Mouse (Mus musculus) CH12.LX (cell line): ENCODE measurements around the gene Slc1a7. TPM values are rescaled to one million over a fixed set of nuclear protein-coding genes. Genes with fewer than 3 reads are reported as not detected.

Experiments
- DNase-seq: peaks from one replicate; pipeline ENCODE4 v3.0.0-alpha.2; 2013; ENCODE audit errors: extremely low read depth
- H3K27ac ChIP-seq: 2 replicates; pipeline ENCODE4 v1.5.1; 2012; ENCODE audit warnings: low read depth, mild to moderate bottlenecking, control low read depth, moderate library complexity; ENCODE audit not compliant: insufficient read depth
- H3K27me3 ChIP-seq: replicated peaks from 2 replicates; pipeline ENCODE3; 2012; ENCODE audit warnings: inconsistent platforms
- H3K36me3 ChIP-seq, 2 experiments: replicated peaks in 1 of 2; 2 replicates each; pipeline versions ENCODE3 to v1.6.1; 2012; ENCODE audit warnings: inconsistent platforms in 1 of 2, low read length in 1 of 2, mild to moderate bottlenecking in 1 of 2, mixed read lengths in 1 of 2, moderate library complexity in 1 of 2; ENCODE audit not compliant: control insufficient read depth in 1 of 2, insufficient read depth in 1 of 2
- H3K4me1 ChIP-seq, 2 experiments: 2 replicates each; pipeline ENCODE4 v1.6.1; 2012; ENCODE audit warnings: inconsistent platforms in 1 of 2, moderate library complexity in 1 of 2; ENCODE audit not compliant: insufficient read depth in 2 of 2, control insufficient read depth in 1 of 2
- H3K4me2 ChIP-seq: 2 replicates; pipeline ENCODE4 v1.6.1; 2012; ENCODE audit warnings: low read depth, mild to moderate bottlenecking, control low read depth; ENCODE audit not compliant: poor library complexity, insufficient read depth, severe bottlenecking
- H3K4me3 ChIP-seq, 3 experiments: fragments of 150-350 bp in 1 of 3; sonication (generic) in 1 of 3; replicated peaks in 1 of 3; 2 replicates each; pipeline versions ENCODE3 to v1.5.1; 2011 to 2012; ENCODE audit warnings: low read depth in 2 of 3, low read length in 2 of 3, mild to moderate bottlenecking in 2 of 3, moderate library complexity in 2 of 3, control low read depth in 1 of 3, improper control_type of control experiment in 1 of 3, inconsistent platforms in 1 of 3, mixed read lengths in 1 of 3; ENCODE audit not compliant: poor library complexity in 1 of 3
- H3K79me2 ChIP-seq: replicated peaks from 2 replicates; pipeline ENCODE4 v1.6.1; 2012; ENCODE audit warnings: mild to moderate bottlenecking, moderate library complexity; ENCODE audit not compliant: control insufficient read depth, poor library complexity, insufficient read depth, severe bottlenecking; ENCODE audit errors: extremely low read depth
- H3K9ac ChIP-seq: 2 replicates; pipeline ENCODE4 v1.6.1; 2012; ENCODE audit warnings: low read depth, mild to moderate bottlenecking, control low read depth, moderate library complexity; ENCODE audit not compliant: insufficient read depth
- H3K9me3 ChIP-seq: replicated peaks from 2 replicates; pipeline ENCODE3; 2012; ENCODE audit warnings: low read length, inconsistent platforms, mixed read lengths
- BHLHE40 ChIP-seq: IDR thresholded peaks from 2 replicates; pipeline ENCODE4 v1.6.1; 2011; ENCODE audit warnings: mild to moderate bottlenecking, low read depth, low read length, improper control_type of control experiment
- E2F4 ChIP-seq: IDR thresholded peaks from 2 replicates; pipeline ENCODE4 v1.6.1; 2011; ENCODE audit warnings: low read depth, low read length, improper control_type of control experiment; ENCODE audit not compliant: insufficient replicate concordance
- EP300 ChIP-seq: IDR thresholded peaks from 2 replicates; pipeline ENCODE4 v1.6.1; 2011; ENCODE audit warnings: low read length, improper control_type of control experiment
- ETS1 ChIP-seq: conservative IDR thresholded peaks from 2 replicates; pipeline ENCODE4 v1.6.1; 2012; ENCODE audit warnings: low read depth, mild to moderate bottlenecking, inconsistent platforms, low read length, improper control_type of control experiment, moderate library complexity
- IRF4 ChIP-seq: IDR thresholded peaks from 2 replicates; pipeline ENCODE4 v1.6.1; 2014; ENCODE audit warnings: low read depth, mild to moderate bottlenecking, inconsistent platforms, low read length, improper control_type of control experiment
- JUN ChIP-seq: IDR thresholded peaks from 2 replicates; pipeline ENCODE4 v1.6.1; 2011; ENCODE audit warnings: low read depth, mild to moderate bottlenecking, low read length, improper control_type of control experiment, moderate library complexity; ENCODE audit not compliant: insufficient read depth
- JUND ChIP-seq: conservative IDR thresholded peaks from 2 replicates; pipeline ENCODE4 v1.6.1; 2011; ENCODE audit warnings: low read depth, low read length, improper control_type of control experiment
- MAFK ChIP-seq: IDR thresholded peaks from 2 replicates; pipeline ENCODE4 v1.6.1; 2011; ENCODE audit warnings: low read length, improper control_type of control experiment; ENCODE audit not compliant: insufficient replicate concordance
- MAZ ChIP-seq: IDR thresholded peaks from 2 replicates; pipeline ENCODE4 v1.6.1; 2012; ENCODE audit warnings: low read depth, mild to moderate bottlenecking, inconsistent platforms, low read length, improper control_type of control experiment, moderate library complexity
- MXI1 ChIP-seq: IDR thresholded peaks from 2 replicates; pipeline ENCODE4 v1.6.1; 2011; ENCODE audit warnings: mild to moderate bottlenecking, low read depth, low read length, improper control_type of control experiment
- MYC ChIP-seq: IDR thresholded peaks from 2 replicates; pipeline ENCODE4 v1.6.1; 2011; ENCODE audit warnings: low read depth, mild to moderate bottlenecking, improper control_type of control experiment, low read length
- NRF1 ChIP-seq: IDR thresholded peaks from 2 replicates; pipeline ENCODE4 v1.6.1; 2014; ENCODE audit warnings: low read depth, mild to moderate bottlenecking, inconsistent platforms, low read length, improper control_type of control experiment, moderate library complexity
- POLR2A ChIP-seq: IDR thresholded peaks from 2 replicates; pipeline ENCODE4 v1.6.1; 2011; ENCODE audit warnings: low read depth, mild to moderate bottlenecking, improper control_type of control experiment, low read length
- POLR2AphosphoS2 ChIP-seq: IDR thresholded peaks from 2 replicates; pipeline ENCODE4 v1.6.1; 2011; ENCODE audit warnings: low read depth, low read length, improper control_type of control experiment
- RAD21 ChIP-seq: IDR thresholded peaks from 2 replicates; pipeline ENCODE4 v1.6.1; 2011; ENCODE audit warnings: low read depth, mild to moderate bottlenecking, low read length, improper control_type of control experiment, moderate library complexity
- SMC3 ChIP-seq: IDR thresholded peaks from 2 replicates; pipeline ENCODE4 v1.6.1; 2011; ENCODE audit warnings: low read depth, low read length, improper control_type of control experiment
- TCF12 ChIP-seq: IDR thresholded peaks from 2 replicates; pipeline ENCODE4 v1.6.1; 2014; ENCODE audit warnings: low read depth, mild to moderate bottlenecking, inconsistent platforms, low read length, improper control_type of control experiment
- ZC3H11A ChIP-seq: IDR thresholded peaks from 2 replicates; pipeline ENCODE4 v1.6.1; 2012; ENCODE audit warnings: low read depth, mild to moderate bottlenecking, inconsistent platforms, low read length, improper control_type of control experiment
- ZMIZ1 ChIP-seq: IDR thresholded peaks from 2 replicates; pipeline ENCODE4 v1.6.1; 2012; ENCODE audit warnings: low read depth, mild to moderate bottlenecking, inconsistent platforms, low read length, improper control_type of control experiment
- ZNF384 ChIP-seq: IDR thresholded peaks from 2 replicates; pipeline ENCODE4 v1.6.1; 2012; ENCODE audit warnings: low read depth, low read length, improper control_type of control experiment, inconsistent platforms
- dilution Hi-C: fragments of 300-500 bp; cut with MboI; formaldehyde crosslinking; loops from 2 replicates; pipeline ENCODE4 v1.14.3; 2020; ENCODE audit warnings: low sequenced_read_pairs; ENCODE audit not compliant: extremely low pct_unique_long_range_greater_than_20kb, extremely low pct_ligation_motif_present
- in situ Hi-C: fragments of 300-500 bp; cut with MboI; formaldehyde crosslinking; loops from 3 replicates; pipeline ENCODE4 v1.14.3; 2019; ENCODE audit warnings: low sequenced_read_pairs, low pct_ligation_motif_present, low pct_unique_long_range_greater_than_20kb, mixed read lengths
- polyA plus RNA-seq: library from polyadenylated mRNA; unstranded; fragments of >175 nt; gene quantifications from 2 replicates; pipeline ENCODE4 v1.2.1, GENCODE M21; 2012; ENCODE audit warnings: low read depth; ENCODE audit not compliant: insufficient read length
- total RNA-seq, 2 experiments: library from RNA; depleted of rRNA; stranded (reverse); fragments of 300-350 nt in 1 of 2; fragments of >200 nt in 1 of 2; gene quantifications; 2 replicates each; pipeline ENCODE4 v1.2.3; 2012 to 2014

The Slc1a7 gene
- total and polyA plus RNA-seq, 3 experiments: not detected

- no peak for DNase-seq
- Histone ChIP-seq H3K27ac (no peak overlapping the region), H3K4me3 (no peak overlapping the region), H3K4me2 (no peak overlapping the region), H3K9me3 (no peaks in the 10 kb centered on the region), H3K4me1 (peaks cover 13 to 30% of the 10 kb centered on the region in 2 experiments), H3K9ac (no peak overlapping the region), H3K36me3 (peaks cover 30 to 86% of the 10 kb centered on the region in 2 experiments), H3K79me2 (no peaks in the 10 kb centered on the region), H3K27me3 (no peaks in the 10 kb centered on the region)
- TF ChIP-seq MAZ (no peak), MYC (no peak), IRF4 (no peak), ZMIZ1 (no peak), POLR2AphosphoS2 (no peak), RAD21 (no peak), BHLHE40 (no peak), JUN (no peak), MAFK (no peak), ETS1 (no peak), EP300 (no peak), ZNF384 (no peak), ZC3H11A (no peak), MXI1 (no peak)
- in situ Hi-C loops (no loop called here), dilution Hi-C loops (no loop called here)
Measured at GRCm38 (mm10) chr4:108055873-108056272, 87.7 kb downstream of the Slc1a7 start.

GRCm38 (mm10) chr4:108057247-108057646 lies 89.1 kb downstream of the Slc1a7 start:
- dilution Hi-C loops (no loop called here), in situ Hi-C loops (no loop called here)
- Histone ChIP-seq H3K79me2 (no peaks in the 10 kb centered on the region), H3K4me3 (no peak overlapping the region), H3K9me3 (no peaks in the 10 kb centered on the region), H3K36me3 (peaks cover 24 to 79% of the 10 kb centered on the region in 2 experiments), H3K27me3 (no peaks in the 10 kb centered on the region), H3K27ac (no peak overlapping the region), H3K9ac (no peak overlapping the region), H3K4me1 (peaks cover 13 to 31% of the 10 kb centered on the region in 2 experiments), H3K4me2 (no peak overlapping the region)
- no peak for DNase-seq
- no peak for TF ChIP-seq TCF12
- TF ChIP-seq SMC3: no peak
- TF ChIP-seq EP300: no peak
- no peak for TF ChIP-seq E2F4
- no peak for TF ChIP-seq POLR2A
- TF ChIP-seq ETS1: no peak
- TF ChIP-seq NRF1: no peak
- no peak for TF ChIP-seq JUND
